Mouse (Mus musculus): ENCODE results near the gene Spred1. TPM values are rescaled to one million over a fixed set of nuclear protein-coding genes. Genes with fewer than 3 reads are reported as not detected.

Gene Spred1
- polyA plus RNA-seq, 1 experiment from 2014 or later: 7.6 TPM

- no peaks in the 10 kb centered on the region for H3K9me3 ChIP-seq (replicated peaks; ENCODE audit: control insufficient read depth, low read length, poor library complexity, severe bottlenecking)
- no peaks in the 10 kb centered on the region for H3K4me1 ChIP-seq (ENCODE audit: control insufficient read depth, insufficient read depth, low read length)
- no peak overlapping the region for H3K27ac ChIP-seq (ENCODE audit: low read length)
- H3K4me2 ChIP-seq (ENCODE audit: low read length): no peak overlapping the region
- H3K36me3 ChIP-seq (ENCODE audit: control insufficient read depth, insufficient read depth, low read length): no peaks in the 10 kb centered on the region
- H3K9ac ChIP-seq (ENCODE audit: low read depth, low read length): no peak overlapping the region
- 49% methylated on average over 6 of the region's 6 CpGs for WGBS
- H3K4me3 ChIP-seq (ENCODE audit: low read depth, low read length): no peak overlapping the region
- no peak for ATAC-seq
- H3K27me3 ChIP-seq (ENCODE audit: control insufficient read depth, insufficient read depth, low read depth, low read length): no peaks in the 10 kb centered on the region
Observed at GRCm38 (mm10) chr2:117110355-117110866, 10.8 kb upstream of the Spred1 start.

- H3K9me3 ChIP-seq (replicated peaks; ENCODE audit: control insufficient read depth, low read length, poor library complexity, severe bottlenecking): no peaks in the 10 kb centered on the region
- H3K4me1 ChIP-seq (ENCODE audit: control insufficient read depth, insufficient read depth, low read length): no peaks in the 10 kb centered on the region
- 85% methylated on average over 2 of the region's 2 CpGs for WGBS
- no peak for ATAC-seq
- no peak overlapping the region for H3K4me3 ChIP-seq (ENCODE audit: low read depth, low read length)
- H3K27ac ChIP-seq (ENCODE audit: low read length): no peak overlapping the region
- H3K9ac ChIP-seq (ENCODE audit: low read depth, low read length): no peak overlapping the region
- no peak overlapping the region for H3K4me2 ChIP-seq (ENCODE audit: low read length)
- H3K27me3 ChIP-seq (ENCODE audit: control insufficient read depth, insufficient read depth, low read depth, low read length): no peaks in the 10 kb centered on the region
- H3K36me3 ChIP-seq (ENCODE audit: control insufficient read depth, insufficient read depth, low read length): no peaks in the 10 kb centered on the region
Observed at GRCm38 (mm10) chr2:117113262-117113661, 7.9 kb upstream of the Spred1 start.

DNA sequence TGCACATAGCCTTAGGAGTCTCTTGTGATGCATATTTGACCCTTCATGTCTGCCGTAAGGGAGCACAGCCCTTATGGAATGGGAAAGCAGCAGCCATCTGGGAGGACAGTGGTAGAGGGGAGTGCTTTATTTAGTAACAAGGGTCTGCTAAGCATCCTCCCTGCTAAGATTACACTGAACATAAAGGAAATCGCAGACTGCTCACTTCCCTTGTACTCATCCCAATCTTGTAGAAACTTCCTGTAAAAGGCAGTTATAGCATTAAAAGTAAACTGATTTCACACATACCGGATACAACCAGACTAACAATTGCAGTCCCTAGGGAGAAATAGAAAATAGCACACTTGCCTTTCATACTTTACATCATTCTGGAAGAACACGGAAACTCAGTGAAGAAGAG lies 7.4 kb upstream of the Spred1 start:
- no peaks in the 10 kb centered on the region for H3K4me1 ChIP-seq (ENCODE audit: control insufficient read depth, insufficient read depth, low read length)
- no peaks in the 10 kb centered on the region for H3K36me3 ChIP-seq (ENCODE audit: control insufficient read depth, insufficient read depth, low read length)
- ATAC-seq: no peak
- no peaks in the 10 kb centered on the region for H3K27me3 ChIP-seq (ENCODE audit: control insufficient read depth, insufficient read depth, low read depth, low read length)
- 70% methylated on average over 4 of the region's 4 CpGs for WGBS
- H3K9ac ChIP-seq (ENCODE audit: low read depth, low read length): no peak overlapping the region
- H3K4me3 ChIP-seq (ENCODE audit: low read depth, low read length): no peak overlapping the region
- H3K9me3 ChIP-seq (replicated peaks; ENCODE audit: control insufficient read depth, low read length, poor library complexity, severe bottlenecking): no peaks in the 10 kb centered on the region
- no peak overlapping the region for H3K27ac ChIP-seq (ENCODE audit: low read length)
- no peak overlapping the region for H3K4me2 ChIP-seq (ENCODE audit: low read length)

- Histone ChIP-seq H3K27ac (ENCODE audit: low read length) (no peak overlapping the region), H3K27me3 (ENCODE audit: control insufficient read depth, insufficient read depth, low read depth, low read length) (no peaks in the 10 kb centered on the region), H3K36me3 (ENCODE audit: control insufficient read depth, insufficient read depth, low read length) (no peaks in the 10 kb centered on the region), H3K4me2 (ENCODE audit: low read length) (no peak overlapping the region), H3K4me3 (ENCODE audit: low read depth, low read length) (no peak overlapping the region), H3K4me1 (ENCODE audit: control insufficient read depth, insufficient read depth, low read length) (peaks cover 9% of the 10 kb centered on the region), H3K9me3 (replicated peaks; ENCODE audit: control insufficient read depth, low read length, poor library complexity, severe bottlenecking) (no peaks in the 10 kb centered on the region), H3K9ac (ENCODE audit: low read depth, low read length) (no peak overlapping the region)
- no peak for ATAC-seq
- WGBS: 52% methylated on average over 2 of the region's 2 CpGs
Observed at GRCm38 (mm10) chr2:117118516-117118915, 2.7 kb upstream of the Spred1 start.

DNA sequence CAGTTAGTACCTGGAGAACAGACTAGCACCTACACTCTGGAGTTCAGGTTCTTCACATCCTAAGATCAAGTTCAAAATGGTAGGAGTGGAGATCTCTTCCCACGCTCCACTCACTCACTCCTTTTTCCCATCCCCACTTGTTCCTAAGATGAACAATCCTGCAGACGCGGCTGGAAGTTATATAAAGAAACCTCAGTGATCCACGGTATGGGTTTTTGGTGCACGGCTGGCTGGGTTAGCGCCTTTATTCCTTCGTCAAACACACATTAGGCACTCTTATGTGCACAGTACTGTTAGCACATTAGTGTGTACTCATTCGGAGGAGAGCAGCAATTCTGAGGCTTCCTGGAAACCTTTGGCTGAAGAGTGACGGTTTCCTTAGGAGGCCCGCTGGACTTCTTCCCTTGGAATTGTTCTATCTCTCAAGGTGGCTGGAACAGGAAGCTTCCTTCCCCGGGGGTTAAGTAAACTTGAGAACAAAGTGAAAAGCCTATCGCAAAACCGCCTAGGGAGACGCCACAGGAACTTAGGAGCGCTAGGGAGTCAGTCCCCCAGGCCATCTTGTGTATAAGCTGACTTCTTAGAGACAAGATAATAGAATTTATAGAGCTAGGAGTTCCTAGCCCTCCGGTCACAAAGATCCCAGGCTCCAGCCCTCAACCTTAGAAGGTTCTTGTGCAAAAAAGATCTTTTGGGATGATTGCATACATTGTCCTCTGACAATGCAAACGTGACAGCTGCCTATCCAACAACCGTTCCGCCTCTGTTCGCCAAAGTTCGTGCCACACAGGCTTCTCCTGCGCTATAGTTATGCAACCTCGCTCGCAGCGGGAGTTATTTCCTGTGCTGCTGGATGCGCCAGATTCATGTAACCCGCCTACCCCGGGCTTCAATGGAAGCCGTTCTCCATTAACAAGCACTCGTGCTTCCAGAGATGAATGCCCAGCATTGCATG lies 1.6 kb upstream of the Spred1 start:
- Histone ChIP-seq H3K27me3 (ENCODE audit: control insufficient read depth, insufficient read depth, low read depth, low read length) (no peaks in the 10 kb centered on the region), H3K4me2 (ENCODE audit: low read length) (peak overlapping the region; percentile 67), H3K4me3 (ENCODE audit: low read depth, low read length) (peak overlapping the region; percentile 98), H3K9ac (ENCODE audit: low read depth, low read length) (peak overlapping the region; percentile 98), H3K36me3 (ENCODE audit: control insufficient read depth, insufficient read depth, low read length) (no peaks in the 10 kb centered on the region), H3K4me1 (ENCODE audit: control insufficient read depth, insufficient read depth, low read length) (peaks cover 15% of the 10 kb centered on the region), H3K27ac (ENCODE audit: low read length) (peak overlapping the region; percentile 99), H3K9me3 (replicated peaks; ENCODE audit: control insufficient read depth, low read length, poor library complexity, severe bottlenecking) (no peaks in the 10 kb centered on the region)
- WGBS: 3% methylated on average over 30 of the region's 30 CpGs
- ATAC-seq: peak; percentile 61

- H3K36me3 ChIP-seq (ENCODE audit: control insufficient read depth, insufficient read depth, low read length): no peaks in the 10 kb centered on the region
- under 1% methylated on average over 94 of the region's 101 CpGs for WGBS
- peak overlapping the region; percentile 98 for H3K9ac ChIP-seq (ENCODE audit: low read depth, low read length)
- no peaks in the 10 kb centered on the region for H3K27me3 ChIP-seq (ENCODE audit: control insufficient read depth, insufficient read depth, low read depth, low read length)
- peak overlapping the region; percentile 98 for H3K4me3 ChIP-seq (ENCODE audit: low read depth, low read length)
- H3K9me3 ChIP-seq (replicated peaks; ENCODE audit: control insufficient read depth, low read length, poor library complexity, severe bottlenecking): no peaks in the 10 kb centered on the region
- H3K4me2 ChIP-seq (ENCODE audit: low read length): peak overlapping the region; percentile 71
- H3K27ac ChIP-seq (ENCODE audit: low read length): peak overlapping the region; percentile 99
- peak; percentile 91 for ATAC-seq
- peaks cover 18% of the 10 kb centered on the region for H3K4me1 ChIP-seq (ENCODE audit: control insufficient read depth, insufficient read depth, low read length)
Observed at GRCm38 (mm10) chr2:117120246-117121211, 645 bp upstream of the Spred1 start.

GRCm38 (mm10) chr2:117121984-117122605 lies 921 bp downstream of the Spred1 start:
- no peak for ATAC-seq
- 0% methylated on average over 19 of the region's 19 CpGs for WGBS
- Histone ChIP-seq H3K4me3 (ENCODE audit: low read depth, low read length) (peak overlapping the region; percentile 98), H3K27ac (ENCODE audit: low read length) (peak overlapping the region; percentile 99), H3K4me1 (ENCODE audit: control insufficient read depth, insufficient read depth, low read length) (peaks cover 23% of the 10 kb centered on the region), H3K9me3 (replicated peaks; ENCODE audit: control insufficient read depth, low read length, poor library complexity, severe bottlenecking) (no peaks in the 10 kb centered on the region), H3K4me2 (ENCODE audit: low read length) (peak overlapping the region; percentile 71), H3K9ac (ENCODE audit: low read depth, low read length) (peak overlapping the region; percentile 98), H3K27me3 (ENCODE audit: control insufficient read depth, insufficient read depth, low read depth, low read length) (no peaks in the 10 kb centered on the region), H3K36me3 (ENCODE audit: control insufficient read depth, insufficient read depth, low read length) (no peaks in the 10 kb centered on the region)

- H3K27me3 ChIP-seq (ENCODE audit: control insufficient read depth, insufficient read depth, low read depth, low read length): no peaks in the 10 kb centered on the region
- H3K9ac ChIP-seq (ENCODE audit: low read depth, low read length): peak overlapping the region; percentile 98
- 5% methylated on average over 17 of the region's 17 CpGs for WGBS
- H3K27ac ChIP-seq (ENCODE audit: low read length): no peak overlapping the region
- peak; percentile 61 for ATAC-seq
- peak overlapping the region; percentile 71 for H3K4me2 ChIP-seq (ENCODE audit: low read length)
- peaks cover 27% of the 10 kb centered on the region for H3K4me1 ChIP-seq (ENCODE audit: control insufficient read depth, insufficient read depth, low read length)
- no peaks in the 10 kb centered on the region for H3K9me3 ChIP-seq (replicated peaks; ENCODE audit: control insufficient read depth, low read length, poor library complexity, severe bottlenecking)
- no peaks in the 10 kb centered on the region for H3K36me3 ChIP-seq (ENCODE audit: control insufficient read depth, insufficient read depth, low read length)
- peak overlapping the region; percentile 98 for H3K4me3 ChIP-seq (ENCODE audit: low read depth, low read length)
Observed at GRCm38 (mm10) chr2:117122701-117123337, 1.6 kb downstream of the Spred1 start.

Measured in midbrain, embryonic 16.5 days (tissue).